Mouse (Mus musculus) T-helper 17 cell (primary cell): ENCODE measurements at regions not wholly inside any gene's neighbourhood (a gene's known extent, or its start where the extent isn't known, plus 50 kb on each side); places are given as distances from the start of the nearest gene placed in this dataset.

Experiments used
- in situ Hi-C, 2 experiments: fragments of 300-600 bp; cut with MboI, MseI; formaldehyde crosslinking; loops; 1 replicate in 1 of 2; 2 replicates in 1 of 2; pipeline ENCODE4 v1.15.1; 2025; ENCODE audit warnings: high pct_unique_total_duplicates in 2 of 2

- in situ Hi-C loops: no loop called here
These were observed 2167.8 kb downstream of the 9330182O14Rik start for GRCm38 (mm10) chr15:42301956-42302355.

- in situ Hi-C loops: no loop called here
These were observed 2169.9 kb downstream of the 9330182O14Rik start for GRCm38 (mm10) chr15:42304097-42304496.

GRCm38 (mm10) chr15:42309586-42309985 is 2175.4 kb downstream of the 9330182O14Rik start:
- in situ Hi-C loops: no loop called here

- in situ Hi-C loops: no loop called here
These were observed 2177.0 kb downstream of the 9330182O14Rik start for GRCm38 (mm10) chr15:42311166-42311565.

GRCm38 (mm10) chr15:42320349-42320748 is 2186.2 kb downstream of the 9330182O14Rik start:
- in situ Hi-C loops: loop anchor here in 1 of 2 experiments (10.0 kb wide), 1 partner anchor 1646 kb away; no protein-coding TSS in a partner anchor

GRCm38 (mm10) chr15:42322940-42323339 is 2188.8 kb downstream of the 9330182O14Rik start:
- in situ Hi-C loops: loop anchor here in 1 of 2 experiments (10.0 kb wide), 1 partner anchor 1648 kb away; no protein-coding TSS in a partner anchor

GRCm38 (mm10) chr15:42325221-42325620 is 2191.1 kb downstream of the 9330182O14Rik start:
- in situ Hi-C loops: loop anchor here in 1 of 2 experiments (10.0 kb wide), 1 partner anchor 1650 kb away; no protein-coding TSS in a partner anchor

GRCm38 (mm10) chr15:42328535-42328934 is 2194.4 kb downstream of the 9330182O14Rik start:
- in situ Hi-C loops: loop anchor here in 1 of 2 experiments (10.0 kb wide), 1 partner anchor 1654 kb away; no protein-coding TSS in a partner anchor

- in situ Hi-C loops: loop anchor here in 1 of 2 experiments (10.0 kb wide), 1 partner anchor 1655 kb away; no protein-coding TSS in a partner anchor
These were observed 2195.6 kb downstream of the 9330182O14Rik start for GRCm38 (mm10) chr15:42329742-42330141.

GRCm38 (mm10) chr15:42333642-42334041 is 2199.5 kb downstream of the 9330182O14Rik start:
- in situ Hi-C loops: no loop called here

- in situ Hi-C loops: no loop called here
These were observed 2212.0 kb downstream of the 9330182O14Rik start for GRCm38 (mm10) chr15:42346131-42346530.

- in situ Hi-C loops: no loop called here
These were observed 2227.7 kb downstream of the 9330182O14Rik start for GRCm38 (mm10) chr15:42361871-42362270.

GRCm38 (mm10) chr15:42364979-42365378 is 2230.8 kb downstream of the 9330182O14Rik start:
- in situ Hi-C loops: no loop called here

GRCm38 (mm10) chr15:42366796-42367195 is 2232.6 kb downstream of the 9330182O14Rik start:
- in situ Hi-C loops: no loop called here

- in situ Hi-C loops: no loop called here
These were observed 2235.4 kb downstream of the 9330182O14Rik start for GRCm38 (mm10) chr15:42369603-42370002.

GRCm38 (mm10) chr15:42370044-42370443 is 2235.9 kb downstream of the 9330182O14Rik start:
- in situ Hi-C loops: no loop called here

- in situ Hi-C loops: no loop called here
These were observed 2238.6 kb downstream of the 9330182O14Rik start for GRCm38 (mm10) chr15:42372704-42373286.
